Comparison of ENCODE assay signal across 23 mouse cellular contexts in the genomic region with DNA sequence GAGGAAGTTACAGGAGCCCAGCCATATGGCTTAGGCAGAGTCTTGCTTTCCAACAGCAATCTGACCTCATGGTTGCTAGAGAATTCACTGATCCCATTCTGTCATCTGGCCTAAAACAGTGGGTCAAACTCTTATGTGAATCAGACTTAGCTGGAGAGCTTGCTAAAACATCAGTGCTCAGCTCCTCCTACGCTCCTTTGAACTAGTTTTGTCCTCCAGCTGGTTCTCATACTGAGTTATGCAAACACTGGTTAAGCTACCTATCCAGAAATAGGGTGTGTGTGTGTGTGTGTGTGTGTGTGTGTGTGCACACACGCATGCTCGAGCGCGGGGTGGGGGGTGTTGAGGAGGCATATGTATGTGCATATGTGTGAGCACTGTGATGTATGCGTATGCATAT. TPM values are rescaled to one million over a fixed set of nuclear protein-coding genes. Genes with fewer than 3 reads are reported as not detected.
DNase-seq lines count a peak whose midpoint lies in the region; ATAC-seq and TF ChIP-seq lines count a peak whose summit lies in the region.
"Had no signal": no experiment of that assay in that cellular context is flagged by ENCODE, and none has a peak within 500 bp of the region (broad histone marks: within the 10 kb centered on the region; RNA-seq: fewer than 3 reads in every experiment).

No protein-coding gene starts in this region.

- peak; percentile 79 for ATAC-seq in frontal cortex, adult (ENCODE audit: low TSS enrichment)
- ATAC-seq: CD4-positive, CD25-positive, alpha-beta regulatory T cell, adult 4 months; forebrain, embryonic 13.5 days; forebrain, embryonic 15.5 days had no signal

- no peak overlapping the region for H3K4me3 ChIP-seq in left cerebral cortex, adult 2 months
- H3K4me3 ChIP-seq: embryonic facial prominence, embryonic 10.5 days; embryonic facial prominence, embryonic 12.5 days; forebrain, embryonic 13.5 days; forebrain, embryonic 15.5 days had no signal

- TF ChIP-seq CTCF in left cerebral cortex, adult 2 months (IDR thresholded peaks at IDR 0.05) = no peak

- DNase-seq in frontal cortex, postnatal 25 days (ENCODE audit: low spot score in 2 of 2) = no peak
- no peak for DNase-seq in left cerebral cortex, adult 2 months (ENCODE audit: extremely low spot score in 1 of 2, low spot score in 2 of 2)
- no peak for DNase-seq in left cerebral cortex, adult 11 months (ENCODE audit: low spot score)
- DNase-seq in NIH3T3 (ENCODE audit: low read depth) = peak; percentile 12
- peak; percentile 77 for DNase-seq in telencephalon, adult 2 months (ENCODE audit: low read depth, low spot score)
- DNase-seq in gastrocnemius, adult 8-10 months (ENCODE audit: low spot score in 2 of 2) = no peak
- DNase-seq: adrenal gland, adult 2 months; adrenal gland, postnatal 10 days; adrenal gland, postnatal 25 days; B cell, adult 2 months; cerebellum, adult 11-12 months; cerebellum, adult 2 months; cerebellum, adult 9-10 months; cerebellum, postnatal 10 days; cerebellum, postnatal 25 days had no signal

- intact Hi-C loops in left cerebral cortex, adult 2 months (cut with DNase I) = no loop called here

- H3K27ac ChIP-seq in left cerebral cortex, adult 2 months = peak overlapping the region; percentile 11; the same call in 1 of the 2 replicates
- H3K27ac ChIP-seq: embryonic facial prominence, embryonic 10.5 days; embryonic facial prominence, embryonic 12.5 days; forebrain, embryonic 13.5 days; forebrain, embryonic 15.5 days had no signal

RNA-seq across cellular contexts. Expression of a gene that starts 15.4 kb away (rescaled TPM):
- total RNA-seq in left cerebral cortex, adult 2 months (2021) = 10 to 100 TPM; 86.7 to 94.7 TPM
- total RNA-seq in gastrocnemius, adult 8-10 months (2022) = 1 to 10 TPM; 1.7 to 3.3 (median 1.9) TPM

RNA-seq across cellular contexts. Expression of a gene that starts 40.2 kb away (rescaled TPM):
- total RNA-seq in left cerebral cortex, adult 2 months (2021) = 10 to 100 TPM; 37.8 to 39.0 TPM
- total RNA-seq in gastrocnemius, adult 8-10 months (2022) = 1 to 10 TPM in 2 of 4 experiments, under 1 TPM in 2; 0.80 to 2.2 (median 1.3) TPM
- total RNA-seq: CH12.LX, G1E had no signal

Comparison
In these comparisons a context has a peak if more than half of its experiments do, and no peak if none do; other contexts are left out.
1. DNase-seq: peak in NIH3T3 (single experiment) and telencephalon, adult 2 months (single experiment); none in frontal cortex, postnatal 25 days (0 of 2), left cerebral cortex, adult 2 months (0 of 2), left cerebral cortex, adult 11 months (single experiment) and gastrocnemius, adult 8-10 months (0 of 2).
2. RNA of a gene that starts 15.4 kb away (total RNA-seq): 86.7 to 94.7 TPM in left cerebral cortex, adult 2 months; 1.7 to 3.3 TPM in gastrocnemius, adult 8-10 months; every median in the first group is over 10 times any median in the second.
3. RNA of a gene that starts 40.2 kb away (total RNA-seq): 37.8 to 39.0 TPM in left cerebral cortex, adult 2 months; 0.80 to 2.2 TPM in gastrocnemius, adult 8-10 months; every median in the first group is over 10 times any median in the second.